Mouse (Mus musculus) hindbrain, embryonic 12.5 days (tissue): ENCODE measurements around the gene Bcl11b. TPM values are rescaled to one million over a fixed set of nuclear protein-coding genes. Genes with fewer than 3 reads are reported as not detected.

ENCODE experiments used
- ATAC-seq: fragments of 200-750 bp; cut with Nextera tagmentation; 2 replicates; pipeline ENCODE4 v1.8.0; 2017; ENCODE audit warnings: moderate TSS enrichment; ENCODE audit not compliant: low FRiP score
- H3K27ac ChIP-seq: fragments of 300-500 bp; sonication (generic); 2 replicates; pipeline ENCODE4 v1.5.1; 2016; ENCODE audit warnings: mild to moderate bottlenecking
- H3K27me3 ChIP-seq: fragments of 300-500 bp; sonication (generic); 2 replicates; pipeline ENCODE4 v1.6.1; 2016; ENCODE audit warnings: mild to moderate bottlenecking
- H3K36me3 ChIP-seq: fragments of 300-500 bp; sonication (generic); 2 replicates; pipeline ENCODE4 v1.6.1; 2016; ENCODE audit warnings: mild to moderate bottlenecking
- H3K4me1 ChIP-seq: fragments of 300-500 bp; sonication (generic); 2 replicates; pipeline ENCODE4 v1.6.1; 2016
- H3K4me2 ChIP-seq: fragments of 300-500 bp; sonication (generic); replicated peaks from 2 replicates; pipeline ENCODE4 v1.6.1; 2016; ENCODE audit warnings: mild to moderate bottlenecking
- H3K4me3 ChIP-seq: fragments of 300-500 bp; sonication (generic); 2 replicates; pipeline ENCODE4 v1.5.1; 2016; ENCODE audit warnings: mild to moderate bottlenecking
- H3K9ac ChIP-seq: fragments of 300-500 bp; sonication (generic); 2 replicates; pipeline ENCODE4 v1.6.1; 2016; ENCODE audit warnings: mild to moderate bottlenecking, moderate library complexity
- H3K9me3 ChIP-seq: fragments of 300-500 bp; sonication (generic); replicated peaks from 2 replicates; pipeline ENCODE4 v1.6.1; 2016; ENCODE audit warnings: mild to moderate bottlenecking
- WGBS: fragments of 180-500 bp; shearing (Covaris S2); methylation state at CpG from one replicate; pipeline ENCODE4 v1.1.7; 2016; 5-methylcytosine and 5-hydroxymethylcytosine counted together
- polyA plus RNA-seq: library from polyadenylated mRNA; unstranded; fragments of >200 nt; fragmentation: Nextera tagmentation; extraction: Ambion mirVana; gene quantifications from 2 replicates; pipeline ENCODE4 v1.2.1, GENCODE M21; 2016

The Bcl11b gene
- polyA plus RNA-seq, 1 experiment from 2014 or later, result 25.9 TPM

GRCm38 (mm10) chr12:107949416-107949815 is 54.0 kb downstream of the Bcl11b start:
- H3K9me3 ChIP-seq, result no peaks in the 10 kb centered on the region
- ATAC-seq, result no peak
- H3K4me1 ChIP-seq, result peaks cover 56% of the 10 kb centered on the region
- H3K9ac ChIP-seq, result no peak overlapping the region
- no peaks in the 10 kb centered on the region for H3K36me3 ChIP-seq
- H3K27me3 ChIP-seq, result no peaks in the 10 kb centered on the region
- 91% methylated on average over 10 of the region's 10 CpGs for WGBS
- no peak overlapping the region for H3K4me2 ChIP-seq
- H3K27ac ChIP-seq, result no peak overlapping the region
- H3K4me3 ChIP-seq, result no peak overlapping the region

GRCm38 (mm10) chr12:107942100-107942499 is 61.3 kb downstream of the Bcl11b start:
- WGBS, result 60% methylated on average over 7 of the region's 7 CpGs
- ATAC-seq, result no peak; the same call in 1 of the 2 replicates
- H3K27ac ChIP-seq, result no peak overlapping the region

GRCm38 (mm10) chr12:107940774-107941173 is 62.6 kb downstream of the Bcl11b start:
- Histone ChIP-seq H3K36me3 (no peaks in the 10 kb centered on the region), H3K4me2 (no peak overlapping the region), H3K27ac (no peak overlapping the region), H3K9me3 (no peaks in the 10 kb centered on the region), H3K27me3 (no peaks in the 10 kb centered on the region), H3K9ac (no peak overlapping the region), H3K4me3 (no peak overlapping the region), H3K4me1 (peaks cover 23% of the 10 kb centered on the region)
- ATAC-seq, result no peak
- WGBS, result 87% methylated on average over 9 of the region's 9 CpGs

More at GRCm38 (mm10) chr12:107942100-107942499, 61.3 kb downstream of the Bcl11b start:
- Histone ChIP-seq H3K4me2 (no peak overlapping the region), H3K36me3 (no peaks in the 10 kb centered on the region), H3K27me3 (no peaks in the 10 kb centered on the region), H3K4me3 (no peak overlapping the region), H3K9me3 (no peaks in the 10 kb centered on the region), H3K9ac (no peak overlapping the region), H3K4me1 (peaks cover 13% of the 10 kb centered on the region)

- Histone ChIP-seq H3K27me3 (no peaks in the 10 kb centered on the region), H3K36me3 (no peaks in the 10 kb centered on the region), H3K4me2 (no peak overlapping the region), H3K4me1 (peaks cover 39% of the 10 kb centered on the region), H3K9me3 (no peaks in the 10 kb centered on the region), H3K27ac (no peak overlapping the region), H3K4me3 (no peak overlapping the region), H3K9ac (no peak overlapping the region)
- ATAC-seq, result no peak
- 74% methylated on average over 4 of the region's 4 CpGs for WGBS
Observed at GRCm38 (mm10) chr12:107939177-107939576, 64.2 kb downstream of the Bcl11b start.

GRCm38 (mm10) chr12:107936972-107937371 is 66.4 kb downstream of the Bcl11b start:
- Histone ChIP-seq H3K4me1 (peaks cover 57% of the 10 kb centered on the region), H3K4me3 (no peak overlapping the region), H3K9me3 (no peaks in the 10 kb centered on the region), H3K27me3 (no peaks in the 10 kb centered on the region), H3K4me2 (no peak overlapping the region), H3K36me3 (no peaks in the 10 kb centered on the region), H3K9ac (no peak overlapping the region), H3K27ac (no peak overlapping the region; the same call in 1 of the 2 replicates)
- no peak for ATAC-seq
- WGBS, result 89% methylated on average over 5 of the region's 5 CpGs

- H3K9ac ChIP-seq, result no peak overlapping the region
- H3K4me2 ChIP-seq, result no peak overlapping the region
- H3K27ac ChIP-seq, result no peak overlapping the region
- WGBS, result 78% methylated on average over 7 of the region's 7 CpGs
- H3K27me3 ChIP-seq, result no peaks in the 10 kb centered on the region
- no peaks in the 10 kb centered on the region for H3K36me3 ChIP-seq
- no peak for ATAC-seq
- peaks cover 63% of the 10 kb centered on the region for H3K4me1 ChIP-seq
- H3K4me3 ChIP-seq, result no peak overlapping the region
- no peaks in the 10 kb centered on the region for H3K9me3 ChIP-seq
Observed at GRCm38 (mm10) chr12:107936406-107936805, 67.0 kb downstream of the Bcl11b start.

GRCm38 (mm10) chr12:107934831-107935437 is 68.5 kb downstream of the Bcl11b start:
- H3K9me3 ChIP-seq, result no peaks in the 10 kb centered on the region
- H3K9ac ChIP-seq, result no peak overlapping the region
- H3K4me1 ChIP-seq, result peaks cover 77% of the 10 kb centered on the region
- WGBS, result 52% methylated on average over 19 of the region's 19 CpGs
- peak; percentile 71 for ATAC-seq
- no peak overlapping the region for H3K4me3 ChIP-seq
- H3K36me3 ChIP-seq, result no peaks in the 10 kb centered on the region
- H3K27me3 ChIP-seq, result no peaks in the 10 kb centered on the region
- H3K27ac ChIP-seq, result peak overlapping the region; percentile 64
- H3K4me2 ChIP-seq, result peak overlapping the region; percentile 11; the same call in 1 of the 2 replicates

- Histone ChIP-seq H3K9ac (peak overlapping the region; percentile 24; the same call in 1 of the 2 replicates), H3K36me3 (no peaks in the 10 kb centered on the region), H3K4me2 (no peak overlapping the region), H3K27ac (peak overlapping the region; percentile 66; the same call in 1 of the 2 replicates), H3K4me3 (no peak overlapping the region), H3K4me1 (peaks cover 92% of the 10 kb centered on the region), H3K9me3 (no peaks in the 10 kb centered on the region), H3K27me3 (no peaks in the 10 kb centered on the region)
- no peak for ATAC-seq
- WGBS, result 42% methylated on average over 12 of the region's 12 CpGs
Observed at GRCm38 (mm10) chr12:107932140-107932539, 71.3 kb downstream of the Bcl11b start.

- Histone ChIP-seq H3K27me3 (no peaks in the 10 kb centered on the region), H3K4me2 (no peak overlapping the region), H3K36me3 (no peaks in the 10 kb centered on the region), H3K4me1 (peaks cover 94% of the 10 kb centered on the region), H3K27ac (peak overlapping the region; percentile 66), H3K9me3 (no peaks in the 10 kb centered on the region), H3K9ac (no peak overlapping the region), H3K4me3 (no peak overlapping the region)
- WGBS, result 74% methylated on average over 5 of the region's 5 CpGs
- no peak for ATAC-seq
Observed at GRCm38 (mm10) chr12:107931476-107931875, 71.9 kb downstream of the Bcl11b start.

- WGBS, result 68% methylated on average over 28 of the region's 28 CpGs
- Histone ChIP-seq H3K27me3 (no peaks in the 10 kb centered on the region), H3K9me3 (no peaks in the 10 kb centered on the region), H3K4me1 (peaks cover 91% of the 10 kb centered on the region), H3K4me2 (no peak overlapping the region), H3K4me3 (no peak overlapping the region), H3K36me3 (no peaks in the 10 kb centered on the region), H3K27ac (peak overlapping the region; percentile 62), H3K9ac (0 out of 2 replicates have a peak overlapping the region, but pooled peaks have one; percentile 38)
- ATAC-seq, result no peak
Observed at GRCm38 (mm10) chr12:107930611-107931350, 72.6 kb downstream of the Bcl11b start.

GRCm38 (mm10) chr12:107928905-107929304 is 74.5 kb downstream of the Bcl11b start:
- ATAC-seq, result peak; percentile 46
- WGBS, result 57% methylated on average over 7 of the region's 7 CpGs
- no peak overlapping the region for H3K9ac ChIP-seq
- H3K4me3 ChIP-seq, result no peak overlapping the region
- H3K36me3 ChIP-seq, result no peaks in the 10 kb centered on the region
- 0 out of 2 replicates have a peak overlapping the region, but pooled peaks have one; percentile 41 for H3K4me2 ChIP-seq
- peak overlapping the region; percentile 82 for H3K27ac ChIP-seq
- H3K9me3 ChIP-seq, result no peaks in the 10 kb centered on the region
- peaks cover 89% of the 10 kb centered on the region for H3K4me1 ChIP-seq
- H3K27me3 ChIP-seq, result no peaks in the 10 kb centered on the region

- no peaks in the 10 kb centered on the region for H3K27me3 ChIP-seq
- peak; percentile 77 for ATAC-seq
- H3K4me2 ChIP-seq, result peak overlapping the region; percentile 41; the same call in 1 of the 2 replicates
- peaks cover 90% of the 10 kb centered on the region for H3K4me1 ChIP-seq
- no peaks in the 10 kb centered on the region for H3K36me3 ChIP-seq
- no peaks in the 10 kb centered on the region for H3K9me3 ChIP-seq
- H3K4me3 ChIP-seq, result no peak overlapping the region
- 39% methylated on average over 15 of the region's 15 CpGs for WGBS
- no peak overlapping the region for H3K9ac ChIP-seq
- peak overlapping the region; percentile 82 for H3K27ac ChIP-seq
Observed at GRCm38 (mm10) chr12:107928464-107928901, 74.9 kb downstream of the Bcl11b start.
